ENCODE assay signal across 8 mouse cellular contexts in the genomic region with DNA sequence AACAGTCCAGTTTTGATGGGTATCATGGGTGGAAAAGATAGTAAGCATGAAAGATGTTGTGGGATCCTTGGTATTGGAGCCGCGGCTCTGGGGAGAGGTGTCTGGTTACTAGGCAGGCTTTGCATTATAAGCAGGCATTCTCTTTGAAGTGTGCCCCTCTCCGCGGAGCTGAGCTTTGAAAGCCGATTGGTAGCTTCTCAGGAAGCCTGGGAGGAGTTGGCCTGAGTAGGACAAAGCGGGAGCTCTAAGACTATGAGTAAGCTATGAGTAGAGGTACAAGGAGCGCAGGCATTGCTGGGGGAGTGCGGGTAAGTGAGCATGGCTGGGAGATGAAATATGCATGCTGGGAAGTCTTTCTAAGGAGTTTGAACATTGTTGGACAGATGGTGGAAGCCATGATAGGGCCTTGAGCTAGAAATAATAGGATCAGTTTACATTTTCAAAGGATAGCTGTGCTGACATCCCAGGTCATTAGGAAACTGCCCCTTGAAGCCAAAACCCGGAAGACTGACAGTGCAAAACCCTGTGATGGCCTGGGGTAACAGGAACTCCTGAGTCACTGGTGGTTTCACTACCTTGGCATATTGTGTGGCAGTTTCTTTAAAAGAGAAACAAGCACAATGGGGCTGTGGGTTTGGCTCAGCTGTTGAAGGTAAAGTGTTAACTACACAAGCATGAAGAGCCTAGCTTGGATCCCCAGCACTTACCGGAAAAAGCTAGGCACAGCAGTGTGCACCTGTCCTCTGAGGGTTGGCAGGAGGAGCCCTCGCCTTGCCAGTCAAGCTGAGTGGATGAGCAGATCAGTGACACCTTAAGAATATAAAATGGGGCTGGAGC. TPM values are rescaled to one million over a fixed set of nuclear protein-coding genes. Genes with fewer than 3 reads are reported as not detected.
DNase-seq lines count a peak whose midpoint lies in the region; ATAC-seq and TF ChIP-seq lines count a peak whose summit lies in the region.

No protein-coding gene starts in this region.

- no peak overlapping the region for H3K27ac ChIP-seq in heart, postnatal 0 days (ENCODE audit: low read depth)
- peak overlapping the region; percentile 78 for H3K27ac ChIP-seq in forebrain, embryonic 13.5 days
- peak overlapping the region; percentile 48 for H3K27ac ChIP-seq in liver, embryonic 14.5 days

- peaks cover 12% of the 10 kb centered on the region for H3K36me3 ChIP-seq in heart, postnatal 0 days (replicated peaks; ENCODE audit: control insufficient read depth, insufficient read depth, low read length)
- H3K36me3 ChIP-seq in G1E (replicated peaks): peaks cover 20% of the 10 kb centered on the region
- peaks cover 8% of the 10 kb centered on the region; the same call in 1 of the 2 replicates for H3K36me3 ChIP-seq in forebrain, embryonic 13.5 days (ENCODE audit: poor library complexity, severe bottlenecking)
- no peaks in the 10 kb centered on the region; the same call in 1 of the 2 replicates for H3K36me3 ChIP-seq in liver, embryonic 14.5 days (replicated peaks; ENCODE audit: control insufficient read depth, insufficient read depth, low read depth)

- 35% methylated on average over 11 of the region's 11 CpGs for WGBS in heart, postnatal 0 days
- WGBS in forebrain, embryonic 13.5 days: 14% methylated on average over 11 of the region's 11 CpGs
- 38% methylated on average over 11 of the region's 11 CpGs for WGBS in liver, embryonic 14.5 days (ENCODE audit: insufficient replicate concordance)

- no peaks in the 10 kb centered on the region for H3K9me3 ChIP-seq in heart, postnatal 0 days (replicated peaks; ENCODE audit: control insufficient read depth, low read length)
- H3K9me3 ChIP-seq in G1E (replicated peaks): no peaks in the 10 kb centered on the region
- no peaks in the 10 kb centered on the region for H3K9me3 ChIP-seq in forebrain, embryonic 13.5 days (replicated peaks)
- H3K9me3 ChIP-seq in liver, embryonic 14.5 days (ENCODE audit: control insufficient read depth, low read length): no peaks in the 10 kb centered on the region

- no peaks in the 10 kb centered on the region for H3K27me3 ChIP-seq in heart, postnatal 0 days (ENCODE audit: control insufficient read depth, insufficient read depth, low read length)
- H3K27me3 ChIP-seq in G1E (ENCODE audit: insufficient read depth, low read length): no peaks in the 10 kb centered on the region
- no peaks in the 10 kb centered on the region for H3K27me3 ChIP-seq in forebrain, embryonic 13.5 days
- H3K27me3 ChIP-seq in liver, embryonic 14.5 days (ENCODE audit: control insufficient read depth, insufficient read depth, low read length): no peaks in the 10 kb centered on the region

- intact Hi-C loops in heart, postnatal 25 days (cut with DNase I): no loop called here

- H3K4me1 ChIP-seq in heart, postnatal 0 days (ENCODE audit: control insufficient read depth, insufficient read depth): peaks cover 5% of the 10 kb centered on the region; the same call in 1 of the 2 replicates
- peaks cover 34% of the 10 kb centered on the region for H3K4me1 ChIP-seq in G1E (ENCODE audit: insufficient read depth, low read depth, low read length)
- H3K4me1 ChIP-seq in forebrain, embryonic 13.5 days: peaks cover 21% of the 10 kb centered on the region
- peaks cover 18 to 20% of the 10 kb centered on the region in 2 experiments for H3K4me1 ChIP-seq in liver, embryonic 14.5 days (replicated peaks; ENCODE audit: control insufficient read depth in 2 of 2, insufficient read depth in 2 of 2, low read length in 1 of 2)

- no peak overlapping the region; the same call in 1 of the 2 replicates for H3K9ac ChIP-seq in heart, postnatal 0 days (replicated peaks; ENCODE audit: low read depth, low read length)
- 0 out of 2 replicates have a peak overlapping the region, but pooled peaks have one; percentile 14 for H3K9ac ChIP-seq in forebrain, embryonic 13.5 days
- peak overlapping the region; percentile 42; the same call in 1 of the 2 replicates for H3K9ac ChIP-seq in liver, embryonic 14.5 days (replicated peaks)

- no peak for TF ChIP-seq CTCF in heart, postnatal 0 days (IDR thresholded peaks at IDR 0.05; ENCODE audit: low read depth)
- TF ChIP-seq CTCF in G1E (IDR thresholded peaks at IDR 0.05; ENCODE audit: low read depth, low read length): no peak
- TF ChIP-seq CTCF in liver, embryonic 14.5 days (IDR thresholded peaks at IDR 0.05; ENCODE audit: low read depth): no peak

- no peak overlapping the region for H3K4me3 ChIP-seq in heart, postnatal 0 days (ENCODE audit: low read depth, low read length)
- peak overlapping the region; percentile 42; the same call in 1 of the 2 replicates for H3K4me3 ChIP-seq in G1E (ENCODE audit: low read depth, low read length)
- peak overlapping the region; percentile 24 for H3K4me3 ChIP-seq in forebrain, embryonic 13.5 days
- peak overlapping the region; percentile 8 to 11; a peak in 1 of 4 replicates for H3K4me3 ChIP-seq in liver, embryonic 14.5 days (ENCODE audit: insufficient read depth in 1 of 2, low read depth in 2 of 2, low read length in 2 of 2)

- DNase-seq in heart, postnatal 0 days (ENCODE audit: low spot score): no peak
- DNase-seq in heart, postnatal 25 days (ENCODE audit: low spot score): no peak
- peak; percentile 40 for DNase-seq in G1E (ENCODE audit: low spot score)
- no peak for DNase-seq in liver, embryonic 14.5 days (ENCODE audit: low read depth in 3 of 3, low spot score in 3 of 3)
- DNase-seq in retina, embryonic 14.5 days (ENCODE audit: low spot score): peak; percentile 63
- DNase-seq in frontal cortex, postnatal 14 days (ENCODE audit: low spot score in 2 of 2): no peak
- DNase-seq in kidney, postnatal 36 days: no peak

- no peak for ATAC-seq in heart, postnatal 0 days (ENCODE audit: insufficient read depth, low read depth)
- ATAC-seq in G1E (ENCODE audit: extremely low read depth, insufficient number of reproducible peaks, low FRiP score, poor library complexity, severe bottlenecking): peak; percentile 59
- ATAC-seq in forebrain, embryonic 13.5 days: peak; percentile 44
- 0 out of 2 replicates have a peak, but pooled peaks have one; percentile 20 for ATAC-seq in liver, embryonic 14.5 days (ENCODE audit: insufficient read depth)

- peak overlapping the region; percentile 41 for H3K4me2 ChIP-seq in heart, postnatal 0 days (ENCODE audit: low read depth, low read length)
- peak overlapping the region; percentile 71 for H3K4me2 ChIP-seq in forebrain, embryonic 13.5 days
- H3K4me2 ChIP-seq in liver, embryonic 14.5 days (ENCODE audit: low read depth): peak overlapping the region; percentile 93

- no peak for TF ChIP-seq EP300 in heart, postnatal 0 days (IDR thresholded peaks at IDR 0.05; ENCODE audit: low read depth)
- no peak for TF ChIP-seq EP300 in liver, embryonic 14.5 days (IDR thresholded peaks at IDR 0.05; ENCODE audit: low read depth)

RNA-seq across cellular contexts. Expression of gene Zfand4, which starts 2.5 kb away (rescaled TPM):
- 1.0 and 4.6 TPM in 2 replicates for total RNA-seq in heart, postnatal 0 days (2014; rRNA removed; ENCODE audit: low replicate concordance)
- 2.0 and 2.1 TPM in 2 replicates for polyA plus RNA-seq in heart, postnatal 0 days (2015; fragmentation: Nextera tagmentation; extraction: Ambion mirVana)
- total RNA-seq in heart, postnatal 25 days (2021): 1 to 10 TPM; 3.4 to 5.4 TPM
- total RNA-seq in G1E (2014; fragmentation: Nextera tagmentation) (20.8 and 32.7 TPM in 2 replicates), G1E (2017) (13.5 and 16.4 TPM in 2 replicates)
- 1.0 and 1.7 TPM in 2 replicates for polyA plus RNA-seq in G1E (2012)
- polyA plus RNA-seq in forebrain, embryonic 13.5 days (2015; fragmentation: Nextera tagmentation; extraction: Ambion mirVana): 10.1 and 10.4 TPM in 2 replicates
- 2.3 and 3.2 TPM in 2 replicates for polyA plus RNA-seq in liver, embryonic 14.5 days (2012; rRNA removed)
- polyA plus RNA-seq in liver, embryonic 14.5 days (2014; fragmentation: Nextera tagmentation; extraction: Ambion mirVana): 4.4 and 6.3 TPM in 2 replicates

RNA-seq across cellular contexts. Expression of gene Washc2, which starts 58.7 kb away (rescaled TPM):
- 57.1 and 96.8 TPM in 2 replicates for total RNA-seq in heart, postnatal 0 days (2014; rRNA removed; ENCODE audit: low replicate concordance)
- polyA plus RNA-seq in heart, postnatal 0 days (2015; fragmentation: Nextera tagmentation; extraction: Ambion mirVana): 26.2 and 30.3 TPM in 2 replicates
- total RNA-seq in heart, postnatal 25 days (2021): 10 to 100 TPM; 21.7 to 23.0 TPM
- total RNA-seq in G1E (2014; fragmentation: Nextera tagmentation) (60.7 and 63.1 TPM in 2 replicates), G1E (2017) (87.8 and 96.2 TPM in 2 replicates)
- polyA plus RNA-seq in G1E (2012): 15.3 and 18.0 TPM in 2 replicates
- polyA plus RNA-seq in forebrain, embryonic 13.5 days (2015; fragmentation: Nextera tagmentation; extraction: Ambion mirVana): 51.8 and 55.3 TPM in 2 replicates
- 15.4 and 15.7 TPM in 2 replicates for polyA plus RNA-seq in liver, embryonic 14.5 days (2012; rRNA removed)
- 8.6 and 9.8 TPM in 2 replicates for polyA plus RNA-seq in liver, embryonic 14.5 days (2014; fragmentation: Nextera tagmentation; extraction: Ambion mirVana)

Comparison
In these comparisons a context has a peak if more than half of its experiments do, and no peak if none do; other contexts are left out.
1. DNase-seq: peak in G1E (single experiment) and retina, embryonic 14.5 days (single experiment); none in heart, postnatal 0 days (single experiment), heart, postnatal 25 days (single experiment), liver, embryonic 14.5 days (0 of 3), frontal cortex, postnatal 14 days (0 of 2) and kidney, postnatal 36 days (0 of 2).
2. H3K4me2 ChIP-seq: peak in every context shown above with its lines; median percentile 93 in liver, embryonic 14.5 days; 71 in forebrain, embryonic 13.5 days; 41 in heart, postnatal 0 days.